7 mouse cellular contexts compared by ENCODE assay signal in the genomic region with DNA sequence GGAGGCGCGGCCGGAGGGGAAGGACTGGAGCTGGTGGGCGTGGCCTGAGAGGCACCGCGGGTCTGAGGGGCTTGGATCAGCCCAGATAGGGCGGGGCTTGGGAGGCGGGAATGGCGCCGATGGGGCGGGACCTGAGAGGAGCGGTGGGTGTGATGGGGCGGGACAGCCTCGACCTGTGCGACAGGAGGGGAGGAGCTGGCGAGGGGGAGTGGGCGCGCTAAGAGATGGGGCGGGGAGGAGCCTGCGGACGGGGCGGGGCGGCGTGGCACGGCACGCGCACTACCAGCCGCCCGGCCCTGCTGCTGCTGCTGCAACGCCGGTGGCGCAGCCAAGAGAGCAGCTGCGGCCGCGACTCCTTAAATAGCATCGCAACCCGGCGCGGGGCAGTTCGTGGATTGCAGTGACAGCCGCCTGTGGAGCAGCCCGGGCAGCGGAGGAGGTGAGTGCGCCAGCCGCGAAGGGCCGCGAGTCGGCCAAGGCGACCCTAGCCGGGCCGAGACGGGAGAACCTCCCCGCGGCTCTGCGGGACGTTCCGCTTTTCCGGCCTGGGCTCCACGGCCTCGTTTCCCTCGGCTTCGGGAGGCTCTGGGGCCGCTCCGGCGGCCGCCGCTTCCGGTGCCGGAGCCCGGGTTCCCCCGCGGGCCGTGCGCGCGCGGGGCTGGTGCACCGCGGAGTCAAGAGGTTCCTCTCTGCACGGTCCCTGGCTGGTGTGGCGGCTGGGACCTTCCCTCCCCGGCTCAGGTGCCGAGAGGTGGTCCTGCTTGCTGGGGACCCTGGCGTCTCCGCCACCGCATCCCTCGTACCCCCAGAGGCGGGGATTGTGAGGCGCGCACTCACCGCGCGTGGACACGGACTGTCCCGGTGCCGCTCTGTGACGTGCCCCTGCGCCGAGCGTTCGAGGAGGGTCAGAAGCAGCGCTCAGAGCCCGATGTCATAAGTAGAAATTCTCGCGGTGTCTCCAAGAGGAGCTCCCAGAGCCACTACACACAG. TPM values are rescaled to one million over a fixed set of nuclear protein-coding genes. Genes with fewer than 3 reads are reported as not detected.
DNase-seq lines count a peak whose midpoint lies in the region; ATAC-seq lines count a peak whose summit lies in the region.

A gene (plus strand): TSS at position 246 of the 990 bp plus-strand sequence.

- H3K9me3 ChIP-seq in intestine, embryonic 14.5 days (ENCODE audit: control insufficient read depth, low read length) = no peaks in the 10 kb centered on the region

- peak within 1 kb of the TSS; percentile 81 for H3K27ac ChIP-seq in intestine, embryonic 14.5 days (ENCODE audit: low read depth)

- DNase-seq in adrenal gland, adult 18-20 months (ENCODE audit: low spot score in 2 of 2) = peak; percentile 99
- peak; percentile 99 for DNase-seq in embryo, embryonic 10.5 days (ENCODE audit: low spot score)
- DNase-seq in gastrocnemius, postnatal 25 days = peak; percentile 99
- peak; percentile 99 for DNase-seq in intestine, embryonic 14.5 days (ENCODE audit: low spot score)
- DNase-seq in left cerebral cortex, postnatal 14 days (ENCODE audit: low spot score in 2 of 2) = peak; percentile 88 to 95
- DNase-seq in mesoderm, embryonic 11.5 days (ENCODE audit: low read depth, low spot score) = peak; percentile 97
- DNase-seq in skeletal muscle tissue, adult 2 months (ENCODE audit: low read depth, low spot score) = peak; percentile 99

- no peaks in the 10 kb centered on the region for H3K36me3 ChIP-seq in intestine, embryonic 14.5 days (ENCODE audit: control insufficient read depth, insufficient read depth, low read length)

- under 1% methylated on average over 69 of the region's 106 CpGs for WGBS in intestine, embryonic 14.5 days

- ATAC-seq in intestine, embryonic 14.5 days (replicated peaks; ENCODE audit: low FRiP score, low TSS enrichment, low read depth) = peak; percentile 96

- H3K4me2 ChIP-seq in intestine, embryonic 14.5 days (ENCODE audit: low read length) = peak within 1 kb of the TSS; percentile 89

- H3K9ac ChIP-seq in intestine, embryonic 14.5 days (ENCODE audit: low read length) = peak within 1 kb of the TSS; percentile 81

- no peaks in the 10 kb centered on the region for H3K27me3 ChIP-seq in intestine, embryonic 14.5 days (replicated peaks; ENCODE audit: control insufficient read depth, insufficient read depth, low read length)

- intact Hi-C loops in left cerebral cortex, postnatal 14 days (cut with DNase I) = no loop called here

- 0 out of 2 replicates have a peak, but pooled peaks cover 3% of the 10 kb centered on the region for H3K4me1 ChIP-seq in intestine, embryonic 14.5 days (replicated peaks; ENCODE audit: control insufficient read depth, insufficient read depth, low read length)

- H3K4me3 ChIP-seq in intestine, embryonic 14.5 days (ENCODE audit: low read depth, low read length) = peak within 1 kb of the TSS; percentile 73

RNA-seq across cellular contexts. Expression of the gene that starts here (rescaled TPM):
- 100 to 1,000 TPM; 403 to 767 TPM for total RNA-seq in adrenal gland, adult 18-20 months (2021)
- total RNA-seq in gastrocnemius, postnatal 25 days (2021) = 100 to 1,000 TPM; 251 to 347 TPM
- 24.8 and 25.2 TPM in 2 replicates for polyA plus RNA-seq in intestine, embryonic 14.5 days (2014; fragmentation: Nextera tagmentation; extraction: Ambion mirVana)
- total RNA-seq in left cerebral cortex, postnatal 14 days (2021) = 10 to 100 TPM; 45.0 to 47.3 TPM

Comparison
In these comparisons a context has a peak if more than half of its experiments do, and no peak if none do; other contexts are left out.
1. Peak in every context shown above with its lines: DNase-seq, ATAC-seq, H3K4me3 ChIP-seq and H3K27ac ChIP-seq.
2. RNA of the gene that starts here (total RNA-seq): 403 to 767 TPM in adrenal gland, adult 18-20 months and 251 to 347 TPM in gastrocnemius, postnatal 25 days; 45.0 to 47.3 TPM in left cerebral cortex, postnatal 14 days; every median in the first group is over 4 times any median in the second.